Mouse (Mus musculus): Measurements from ENCODE around the gene Gm11273. TPM values are rescaled to one million over a fixed set of nuclear protein-coding genes. Genes with fewer than 3 reads are reported as not detected.
A peak's percentile ranks its signal among the peaks of the same experiment; 100 is the strongest.
"Not testable (repeated sequence)": the region's sequence is repeated elsewhere in the genome, so short reads cannot be mapped to it uniquely, and the experiment has no call there.

Gene Gm11273
- polyA plus RNA-seq, 1 experiment from 2014 or later = 3.6 TPM

- Histone ChIP-seq H3K4me3 (ENCODE audit: low read depth, low read length) (no peak within 1 kb of the TSS), H3K9me3 (ENCODE audit: control insufficient read depth, low read length) (no peaks in the 10 kb centered on the region), H3K27ac (ENCODE audit: low read depth, low read length) (no peak within 1 kb of the TSS), H3K4me1 (replicated peaks; ENCODE audit: control insufficient read depth, insufficient read depth, low read length) (no peaks in the 10 kb centered on the region), H3K9ac (ENCODE audit: low read length) (no peak within 1 kb of the TSS), H3K27me3 (ENCODE audit: control insufficient read depth, insufficient read depth, low read length) (no peaks in the 10 kb centered on the region), H3K36me3 (ENCODE audit: control insufficient read depth, insufficient read depth, low read length) (no peaks in the 10 kb centered on the region), H3K4me2 (ENCODE audit: low read depth, low read length, severe bottlenecking) (no peak within 1 kb of the TSS)
- WGBS = 96% methylated on average over 21 of the region's 21 CpGs
- DNase-seq (ENCODE audit: low spot score) (no peak), ATAC-seq (replicated peaks; ENCODE audit: low FRiP score) (no peak)
Observed at GRCm38 (mm10) chr13:21495080-21495479, 6.1 kb downstream of the Gm11273 start, which contains the start of gene AK157302. Gene AK157302 (plus strand): TSS chr13:21495223.

GRCm38 (mm10) chr13:21492847-21493246 is 8.4 kb downstream of the Gm11273 start:
- Histone ChIP-seq H3K27me3 (ENCODE audit: control insufficient read depth, insufficient read depth, low read length) (no peaks in the 10 kb centered on the region), H3K9me3 (ENCODE audit: control insufficient read depth, low read length) (no peaks in the 10 kb centered on the region), H3K36me3 (ENCODE audit: control insufficient read depth, insufficient read depth, low read length) (no peaks in the 10 kb centered on the region), H3K4me2 (ENCODE audit: low read depth, low read length, severe bottlenecking) (no peak overlapping the region), H3K9ac (ENCODE audit: low read length) (no peak overlapping the region), H3K4me1 (replicated peaks; ENCODE audit: control insufficient read depth, insufficient read depth, low read length) (no peaks in the 10 kb centered on the region), H3K4me3 (ENCODE audit: low read depth, low read length) (no peak overlapping the region), H3K27ac (ENCODE audit: low read depth, low read length) (no peak overlapping the region)
- 93% methylated on average over 5 of the region's 5 CpGs for WGBS
- ATAC-seq (replicated peaks; ENCODE audit: low FRiP score) = no peak
- DNase-seq (ENCODE audit: low spot score) = no peak

GRCm38 (mm10) chr13:21486881-21487280 is 14.3 kb downstream of the Gm11273 start:
- H3K4me2 ChIP-seq (ENCODE audit: low read depth, low read length, severe bottlenecking) = no peak overlapping the region
- H3K9ac ChIP-seq (ENCODE audit: low read length) = no peak overlapping the region
- DNase-seq (ENCODE audit: low spot score) (no peak), ATAC-seq (replicated peaks; ENCODE audit: low FRiP score) (no peak)
- H3K36me3 ChIP-seq (ENCODE audit: control insufficient read depth, insufficient read depth, low read length) = no peaks in the 10 kb centered on the region
- no peak overlapping the region for H3K27ac ChIP-seq (ENCODE audit: low read depth, low read length)
- H3K4me3 ChIP-seq (ENCODE audit: low read depth, low read length) = no peak overlapping the region
- WGBS = 90% methylated on average over 1 of the region's 1 CpGs
- H3K9me3 ChIP-seq (ENCODE audit: control insufficient read depth, low read length) = no peaks in the 10 kb centered on the region; the same call in 1 of the 2 replicates
- H3K27me3 ChIP-seq (ENCODE audit: control insufficient read depth, insufficient read depth, low read length) = no peaks in the 10 kb centered on the region
- no peaks in the 10 kb centered on the region for H3K4me1 ChIP-seq (replicated peaks; ENCODE audit: control insufficient read depth, insufficient read depth, low read length)

GRCm38 (mm10) chr13:21478759-21479670 is 22.2 kb downstream of the Gm11273 start, which contains the start of the genes Zkscan4 and Gm10065:
Gene Zkscan4 (plus strand): TSS chr13:21478907.
Gene Gm10065 (minus strand): TSS chr13:21479441.
- H3K4me1 ChIP-seq (replicated peaks; ENCODE audit: control insufficient read depth, insufficient read depth, low read length); H3K36me3 ChIP-seq (ENCODE audit: control insufficient read depth, insufficient read depth, low read length); H3K27ac ChIP-seq (ENCODE audit: low read depth, low read length); H3K9me3 ChIP-seq (ENCODE audit: control insufficient read depth, low read length); H3K27me3 ChIP-seq (ENCODE audit: control insufficient read depth, insufficient read depth, low read length): not testable (repeated sequence)
- H3K4me2 ChIP-seq (ENCODE audit: low read depth, low read length, severe bottlenecking) = peak within 1 kb of the TSS; percentile 62
- 3% methylated on average over 31 of the region's 31 CpGs for WGBS
- ATAC-seq (replicated peaks; ENCODE audit: low FRiP score) (peak; percentile 85), DNase-seq (ENCODE audit: low spot score) (peak; percentile 77)
- peak within 1 kb of the TSS; percentile 46 for H3K4me3 ChIP-seq (ENCODE audit: low read depth, low read length)
- peak within 1 kb of the TSS; percentile 62 for H3K9ac ChIP-seq (ENCODE audit: low read length)

- H3K9ac ChIP-seq (ENCODE audit: low read length) = no peak overlapping the region
- no peak overlapping the region for H3K27ac ChIP-seq (ENCODE audit: low read depth, low read length)
- H3K4me2 ChIP-seq (ENCODE audit: low read depth, low read length, severe bottlenecking) = no peak overlapping the region
- ATAC-seq (replicated peaks; ENCODE audit: low FRiP score) (no peak), DNase-seq (ENCODE audit: low spot score) (no peak)
- no peaks in the 10 kb centered on the region for H3K9me3 ChIP-seq (ENCODE audit: control insufficient read depth, low read length)
- WGBS = 20% methylated on average over 4 of the region's 4 CpGs
- peaks cover 3% of the 10 kb centered on the region; the same call in 1 of the 2 replicates for H3K27me3 ChIP-seq (ENCODE audit: control insufficient read depth, insufficient read depth, low read length)
- H3K36me3 ChIP-seq (ENCODE audit: control insufficient read depth, insufficient read depth, low read length) = no peaks in the 10 kb centered on the region
- H3K4me1 ChIP-seq (replicated peaks; ENCODE audit: control insufficient read depth, insufficient read depth, low read length) = no peaks in the 10 kb centered on the region
- no peak overlapping the region for H3K4me3 ChIP-seq (ENCODE audit: low read depth, low read length)
Observed at GRCm38 (mm10) chr13:21472427-21472826, 28.8 kb downstream of the Gm11273 start.

GRCm38 (mm10) chr13:21469097-21469496 is 32.1 kb downstream of the Gm11273 start:
- DNase-seq (ENCODE audit: low spot score) (no peak), ATAC-seq (replicated peaks; ENCODE audit: low FRiP score) (no peak)
- Histone ChIP-seq H3K27ac (ENCODE audit: low read depth, low read length) (no peak overlapping the region), H3K9ac (ENCODE audit: low read length) (no peak overlapping the region), H3K9me3 (ENCODE audit: control insufficient read depth, low read length) (no peaks in the 10 kb centered on the region; the same call in 1 of the 2 replicates), H3K4me2 (ENCODE audit: low read depth, low read length, severe bottlenecking) (peak overlapping the region; percentile 83; the same call in 1 of the 2 replicates), H3K4me1 (replicated peaks; ENCODE audit: control insufficient read depth, insufficient read depth, low read length) (no peaks in the 10 kb centered on the region), H3K36me3 (ENCODE audit: control insufficient read depth, insufficient read depth, low read length) (no peaks in the 10 kb centered on the region), H3K27me3 (ENCODE audit: control insufficient read depth, insufficient read depth, low read length) (peaks cover 3% of the 10 kb centered on the region; the same call in 1 of the 2 replicates), H3K4me3 (ENCODE audit: low read depth, low read length) (no peak overlapping the region)
- 11% methylated on average over 9 of the region's 9 CpGs for WGBS

- peak; percentile 91 for DNase-seq (ENCODE audit: low spot score)
- Histone ChIP-seq H3K9ac (ENCODE audit: low read length) (peak within 1 kb of the TSS; percentile 74), H3K4me2 (ENCODE audit: low read depth, low read length, severe bottlenecking) (peak within 1 kb of the TSS; percentile 83), H3K36me3 (ENCODE audit: control insufficient read depth, insufficient read depth, low read length) (no peaks in the 10 kb centered on the region), H3K4me3 (ENCODE audit: low read depth, low read length) (peak within 1 kb of the TSS; percentile 50), H3K27ac (ENCODE audit: low read depth, low read length) (no peak within 1 kb of the TSS), H3K4me1 (replicated peaks; ENCODE audit: control insufficient read depth, insufficient read depth, low read length) (no peaks in the 10 kb centered on the region), H3K27me3 (ENCODE audit: control insufficient read depth, insufficient read depth, low read length) (peaks cover 3% of the 10 kb centered on the region; the same call in 1 of the 2 replicates), H3K9me3 (ENCODE audit: control insufficient read depth, low read length) (no peaks in the 10 kb centered on the region; the same call in 1 of the 2 replicates)
- 1% methylated on average over 54 of the region's 54 CpGs for WGBS
- ATAC-seq (replicated peaks; ENCODE audit: low FRiP score) = peak; percentile 99
Observed at GRCm38 (mm10) chr13:21468061-21469019, 32.9 kb downstream of the Gm11273 start, which contains the start of gene Nkapl. Gene Nkapl (minus strand): TSS chr13:21468509.

- Histone ChIP-seq H3K36me3 (ENCODE audit: control insufficient read depth, insufficient read depth, low read length) (no peaks in the 10 kb centered on the region), H3K4me1 (replicated peaks; ENCODE audit: control insufficient read depth, insufficient read depth, low read length) (no peaks in the 10 kb centered on the region), H3K9me3 (ENCODE audit: control insufficient read depth, low read length) (no peaks in the 10 kb centered on the region; the same call in 1 of the 2 replicates), H3K27ac (ENCODE audit: low read depth, low read length) (no peak overlapping the region), H3K4me3 (ENCODE audit: low read depth, low read length) (no peak overlapping the region), H3K4me2 (ENCODE audit: low read depth, low read length, severe bottlenecking) (no peak overlapping the region), H3K9ac (ENCODE audit: low read length) (no peak overlapping the region), H3K27me3 (ENCODE audit: control insufficient read depth, insufficient read depth, low read length) (peaks cover 3% of the 10 kb centered on the region; the same call in 1 of the 2 replicates)
- 87% methylated on average over 10 of the region's 10 CpGs for WGBS
- DNase-seq (ENCODE audit: low spot score) (no peak), ATAC-seq (replicated peaks; ENCODE audit: low FRiP score) (no peak)
Observed at GRCm38 (mm10) chr13:21467336-21467735, 33.9 kb downstream of the Gm11273 start.

Measured in forebrain, embryonic 11.5 days (tissue).